In the genomic region with DNA sequence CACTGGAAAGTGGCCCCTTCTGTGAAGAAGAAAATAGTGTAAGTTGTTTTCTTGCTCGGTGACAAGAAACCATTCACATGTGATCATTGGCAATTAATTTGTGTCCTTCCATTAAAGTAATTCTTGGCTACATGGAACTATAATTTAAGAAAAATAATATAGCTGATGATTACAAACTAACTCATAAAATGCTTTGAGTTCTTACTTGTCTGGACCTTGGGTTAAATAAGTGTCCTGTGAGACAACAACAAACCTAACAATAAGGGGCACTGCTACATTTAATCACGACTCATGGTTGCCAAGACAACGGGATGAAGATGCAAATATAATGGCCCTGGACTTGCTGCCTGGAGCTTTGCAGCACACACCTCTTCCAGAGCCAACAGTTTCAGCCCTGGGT, we compare ENCODE assay signal across 12 mouse cellular contexts. TPM values are rescaled to one million over a fixed set of nuclear protein-coding genes. Genes with fewer than 3 reads are reported as not detected.
"Had no signal": no experiment of that assay in that cellular context is flagged by ENCODE, and none has a peak within 500 bp of the region (broad histone marks: within the 10 kb centered on the region; RNA-seq: fewer than 3 reads in every experiment).

A gene (plus strand): TSS at position 301 of the 400 bp plus-strand sequence.

RNA-seq across cellular contexts. Expression of the gene that starts here (rescaled TPM):
- polyA plus RNA-seq: cortical plate, adult 2 months; embryonic facial prominence, embryonic 11.5 days; erythroblast, embryonic 14.5 days; forebrain, embryonic 11.5 days; forebrain, embryonic 12.5 days; forebrain, embryonic 14.5 days; forebrain, embryonic 15.5 days; forebrain, embryonic 16.5 days; forebrain, postnatal 0 days; frontal cortex, adult 2 months; gonadal fat pad, adult 2 months; heart, adult 2 months had no signal
